Mouse (Mus musculus) ES-E14 (cell line): ENCODE measurements around the gene Cradd.

Experiments
- CHD2 ChIP-seq: IDR thresholded peaks from 2 replicates; pipeline ENCODE4 v1.6.1; 2014; ENCODE audit warnings: mild to moderate bottlenecking, low read depth, low read length, inconsistent platforms
- MAFK ChIP-seq: IDR thresholded peaks from 2 replicates; pipeline ENCODE4 v1.6.1; 2014; ENCODE audit warnings: mild to moderate bottlenecking, low read depth, low read length, inconsistent platforms; ENCODE audit not compliant: insufficient read depth
- ZNF384 ChIP-seq: IDR thresholded peaks from 2 replicates; pipeline ENCODE4 v1.6.1; 2012; ENCODE audit warnings: low read depth, low read length, inconsistent platforms

DNA sequence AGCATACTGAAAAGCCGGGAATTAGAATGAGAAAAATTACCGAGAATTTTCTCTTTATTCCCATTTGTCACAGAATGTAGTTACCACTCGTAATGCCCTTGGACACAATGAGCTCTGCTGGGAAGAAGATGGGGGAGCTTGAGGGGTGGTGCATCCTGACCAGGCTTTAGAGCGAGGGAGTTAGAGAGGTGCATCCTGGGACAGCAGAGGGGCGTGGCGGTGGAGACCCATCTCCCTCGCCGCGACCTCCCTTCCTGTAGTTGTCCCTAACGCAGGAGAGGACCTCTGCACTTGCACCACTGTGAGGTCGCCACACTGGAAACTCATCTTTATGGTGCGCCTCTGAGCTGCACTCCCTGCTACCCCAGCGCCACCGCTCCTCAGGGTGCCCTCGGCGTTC, 72.3 kb downstream of the Cradd start:
- TF ChIP-seq MAFK (no peak), CHD2 (no peak), ZNF384 (no peak)
